Mouse (Mus musculus): ENCODE measurements at regions not wholly inside any gene's neighbourhood (a gene's known extent, or its start where the extent isn't known, plus 50 kb on each side); places are given as distances from the start of the nearest gene placed in this dataset.

DNA sequence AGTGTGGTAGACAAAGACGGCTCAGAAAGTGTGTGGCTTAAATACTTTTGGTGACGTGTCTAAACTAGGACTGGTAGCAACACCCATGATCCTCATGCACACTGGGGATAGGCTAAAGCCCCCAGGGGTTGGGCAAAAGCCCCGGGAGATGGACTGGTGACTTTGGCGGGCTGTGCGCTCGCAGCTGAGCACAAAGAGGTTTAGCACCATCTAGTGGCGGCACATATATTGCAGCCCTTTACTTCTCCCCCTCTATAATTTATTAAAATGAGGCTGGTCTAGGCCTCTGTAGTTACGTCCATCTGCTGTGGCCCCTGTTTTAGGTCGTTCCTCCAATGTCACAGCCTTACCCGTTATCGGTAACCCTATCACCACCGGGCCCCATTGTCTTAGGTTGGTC is 205.3 kb upstream of the Dock11 start:
- peak; percentile 1 for DNase-seq (ENCODE audit: low read depth)

All from naive thymus-derived CD4-positive, alpha-beta T cell, adult 2 months (primary cell).